Mouse (Mus musculus) embryonic facial prominence, embryonic 13.5 days (tissue): ENCODE data around the gene Degs1. TPM values are rescaled to one million over a fixed set of nuclear protein-coding genes. Genes with fewer than 3 reads are reported as not detected.
A peak's percentile ranks its signal among the peaks of the same experiment; 100 is the strongest.

Source experiments
- ATAC-seq: fragments of 200-750 bp; cut with Nextera tagmentation; 2 replicates; pipeline ENCODE4 v1.8.0; 2017; ENCODE audit warnings: low read depth; ENCODE audit not compliant: insufficient number of reproducible peaks, insufficient read depth, low FRiP score, low TSS enrichment
- H3K27ac ChIP-seq: fragments of 300-500 bp; sonication (generic); 2 replicates; pipeline ENCODE4 v1.5.1; 2015; ENCODE audit warnings: moderate library complexity, mild to moderate bottlenecking, inconsistent platforms
- H3K27me3 ChIP-seq: fragments of 300-500 bp; sonication (generic); 2 replicates; pipeline ENCODE4 v1.6.1; 2015; ENCODE audit warnings: mild to moderate bottlenecking, inconsistent platforms
- H3K36me3 ChIP-seq: fragments of 300-500 bp; sonication (generic); 2 replicates; pipeline ENCODE4 v1.6.1; 2015; ENCODE audit warnings: mild to moderate bottlenecking, inconsistent platforms
- H3K4me1 ChIP-seq: fragments of 300-500 bp; sonication (generic); 2 replicates; pipeline ENCODE4 v1.6.1; 2015; ENCODE audit warnings: inconsistent platforms
- H3K4me2 ChIP-seq: fragments of 300-500 bp; sonication (generic); 2 replicates; pipeline ENCODE4 v1.6.1; 2015; ENCODE audit warnings: moderate library complexity, mild to moderate bottlenecking, inconsistent platforms
- H3K4me3 ChIP-seq: fragments of 300-500 bp; sonication (generic); 2 replicates; pipeline ENCODE4 v1.5.1; 2015; ENCODE audit warnings: mild to moderate bottlenecking, inconsistent platforms
- H3K9ac ChIP-seq: fragments of 300-500 bp; sonication (generic); 2 replicates; pipeline ENCODE4 v1.6.1; 2015; ENCODE audit warnings: mild to moderate bottlenecking, inconsistent platforms
- H3K9me3 ChIP-seq: fragments of 300-500 bp; sonication (generic); 2 replicates; pipeline ENCODE4 v1.6.1; 2016; ENCODE audit warnings: inconsistent platforms
- WGBS: fragments of 180-500 bp; shearing (Covaris S2); methylation state at CpG from one replicate; pipeline ENCODE4 v1.1.7; 2015; ENCODE audit warnings: mixed read lengths; 5-methylcytosine and 5-hydroxymethylcytosine counted together
- polyA plus RNA-seq: library from polyadenylated mRNA; unstranded; fragments of >200 nt; fragmentation: Nextera tagmentation; extraction: Ambion mirVana; gene quantifications from 2 replicates; pipeline ENCODE4 v1.2.1, GENCODE M21; 2015

The Degs1 gene
- polyA plus RNA-seq, 1 experiment from 2014 or later = 100 TPM

- Histone ChIP-seq H3K4me1 (no peaks in the 10 kb centered on the region), H3K4me2 (no peak overlapping the region), H3K27ac (no peak overlapping the region), H3K9me3 (no peaks in the 10 kb centered on the region), H3K36me3 (no peaks in the 10 kb centered on the region), H3K9ac (no peak overlapping the region), H3K4me3 (no peak overlapping the region), H3K27me3 (no peaks in the 10 kb centered on the region)
- 62% methylated on average over 4 of the region's 4 CpGs for WGBS
- ATAC-seq = no peak
Observed at GRCm38 (mm10) chr1:182250734-182251133, 31.9 kb downstream of the Degs1 start.

GRCm38 (mm10) chr1:182249298-182249697, 33.3 kb downstream of the Degs1 start:
- Histone ChIP-seq H3K27ac (no peak overlapping the region), H3K27me3 (no peaks in the 10 kb centered on the region), H3K36me3 (no peaks in the 10 kb centered on the region), H3K9ac (no peak overlapping the region), H3K4me2 (no peak overlapping the region), H3K9me3 (no peaks in the 10 kb centered on the region), H3K4me1 (no peaks in the 10 kb centered on the region), H3K4me3 (no peak overlapping the region)
- whole genome bisulfite sequencing = 76% methylated on average over 8 of the region's 8 CpGs
- ATAC-seq = no peak

GRCm38 (mm10) chr1:182245003-182245402, 37.6 kb downstream of the Degs1 start:
- H3K4me3 ChIP-seq = no peak overlapping the region
- H3K36me3 ChIP-seq = no peaks in the 10 kb centered on the region
- H3K4me2 ChIP-seq = no peak overlapping the region
- H3K27me3 ChIP-seq = no peaks in the 10 kb centered on the region
- 93% methylated on average over 5 of the region's 5 CpGs for WGBS
- no peaks in the 10 kb centered on the region for H3K4me1 ChIP-seq
- ATAC-seq = no peak
- H3K9me3 ChIP-seq = no peaks in the 10 kb centered on the region
- H3K9ac ChIP-seq = no peak overlapping the region
- no peak overlapping the region for H3K27ac ChIP-seq

- no peak for ATAC-seq
- Histone ChIP-seq H3K4me2 (no peak overlapping the region), H3K9me3 (no peaks in the 10 kb centered on the region), H3K9ac (no peak overlapping the region), H3K36me3 (no peaks in the 10 kb centered on the region), H3K4me3 (no peak overlapping the region), H3K4me1 (0 out of 2 replicates have a peak, but pooled peaks cover 4% of the 10 kb centered on the region), H3K27me3 (no peaks in the 10 kb centered on the region), H3K27ac (no peak overlapping the region)
- WGBS = 55% methylated on average over 7 of the region's 7 CpGs
Observed at GRCm38 (mm10) chr1:182238056-182238703, 44.4 kb downstream of the Degs1 start.

- Histone ChIP-seq H3K4me1 (0 out of 2 replicates have a peak, but pooled peaks cover 4% of the 10 kb centered on the region), H3K4me2 (no peak overlapping the region), H3K36me3 (no peaks in the 10 kb centered on the region), H3K27ac (no peak overlapping the region; the same call in 1 of the 2 replicates), H3K27me3 (no peaks in the 10 kb centered on the region), H3K4me3 (no peak overlapping the region), H3K9me3 (no peaks in the 10 kb centered on the region), H3K9ac (no peak overlapping the region)
- no peak for ATAC-seq
- WGBS = 71% methylated on average over 1 of the region's 1 CpGs
Observed at GRCm38 (mm10) chr1:182237386-182237785, 45.2 kb downstream of the Degs1 start.

- Histone ChIP-seq H3K4me2 (no peak overlapping the region), H3K4me1 (0 out of 2 replicates have a peak, but pooled peaks cover 4% of the 10 kb centered on the region), H3K27me3 (no peaks in the 10 kb centered on the region), H3K36me3 (no peaks in the 10 kb centered on the region), H3K9ac (no peak overlapping the region), H3K4me3 (no peak overlapping the region), H3K27ac (no peak overlapping the region), H3K9me3 (peaks cover 8% of the 10 kb centered on the region; the same call in 1 of the 2 replicates)
- 85% methylated on average over 4 of the region's 4 CpGs for WGBS
- ATAC-seq = no peak
Observed at GRCm38 (mm10) chr1:182235174-182235573, 47.4 kb downstream of the Degs1 start.

- no peak for ATAC-seq
- WGBS = 78% methylated on average over 4 of the region's 4 CpGs
- H3K4me1 ChIP-seq = peaks cover 8% of the 10 kb centered on the region; the same call in 1 of the 2 replicates
- H3K36me3 ChIP-seq = no peaks in the 10 kb centered on the region
- H3K27ac ChIP-seq = no peak overlapping the region
- no peaks in the 10 kb centered on the region for H3K27me3 ChIP-seq
- H3K9ac ChIP-seq = no peak overlapping the region
- no peak overlapping the region for H3K4me2 ChIP-seq
- H3K9me3 ChIP-seq = peaks cover 8% of the 10 kb centered on the region; the same call in 1 of the 2 replicates
- H3K4me3 ChIP-seq = no peak overlapping the region
Observed at GRCm38 (mm10) chr1:182229381-182229780, 53.2 kb downstream of the Degs1 start.

GRCm38 (mm10) chr1:182227141-182227963, 55.3 kb downstream of the Degs1 start:
- Histone ChIP-seq H3K4me1 (peaks cover 8% of the 10 kb centered on the region; the same call in 1 of the 2 replicates), H3K4me2 (no peak overlapping the region), H3K36me3 (no peaks in the 10 kb centered on the region), H3K4me3 (no peak overlapping the region), H3K27ac (peak overlapping the region; percentile 34; the same call in 1 of the 2 replicates), H3K9ac (no peak overlapping the region), H3K9me3 (peaks cover 8% of the 10 kb centered on the region; the same call in 1 of the 2 replicates), H3K27me3 (no peaks in the 10 kb centered on the region)
- no peak for ATAC-seq
- 46% methylated on average over 12 of the region's 12 CpGs for WGBS

- 94% methylated on average over 9 of the region's 9 CpGs for WGBS
- Histone ChIP-seq H3K27me3 (no peaks in the 10 kb centered on the region), H3K4me3 (no peak overlapping the region), H3K9me3 (peaks cover 8% of the 10 kb centered on the region; the same call in 1 of the 2 replicates), H3K36me3 (no peaks in the 10 kb centered on the region), H3K4me1 (peaks cover 8% of the 10 kb centered on the region; the same call in 1 of the 2 replicates), H3K4me2 (no peak overlapping the region), H3K27ac (no peak overlapping the region), H3K9ac (no peak overlapping the region)
- no peak for ATAC-seq
Observed at GRCm38 (mm10) chr1:182226261-182226660, 56.3 kb downstream of the Degs1 start.
